Mouse (Mus musculus) cerebellum, adult 2 months (tissue): Measurements from ENCODE around the gene Slc3a1.

Source experiments
- CTCF ChIP-seq: fragments of 200-500 bp; IDR thresholded peaks from 2 replicates; pipeline ENCODE4 v1.5.1; 2011; ENCODE audit warnings: low read depth, mild to moderate bottlenecking, control low read depth, low read length, moderate library complexity, borderline replicate concordance; ENCODE audit not compliant: insufficient read depth
- POLR2A ChIP-seq: fragments of 200-500 bp; IDR thresholded peaks from 2 replicates; pipeline ENCODE4 v1.6.1; 2011; ENCODE audit warnings: low read length, control low read depth, borderline replicate concordance; ENCODE audit not compliant: insufficient read depth

- no peak for TF ChIP-seq CTCF
- TF ChIP-seq POLR2A: no peak
Measured at GRCm38 (mm10) chr17:85087591-85087990, 59.4 kb downstream of the Slc3a1 start.
